Mouse (Mus musculus): ENCODE data around the gene Parvb. TPM values are rescaled to one million over a fixed set of nuclear protein-coding genes. Genes with fewer than 3 reads are reported as not detected.

The Parvb gene
- polyA plus RNA-seq, 1 experiment from 2014 or later = 10.2 TPM

DNA sequence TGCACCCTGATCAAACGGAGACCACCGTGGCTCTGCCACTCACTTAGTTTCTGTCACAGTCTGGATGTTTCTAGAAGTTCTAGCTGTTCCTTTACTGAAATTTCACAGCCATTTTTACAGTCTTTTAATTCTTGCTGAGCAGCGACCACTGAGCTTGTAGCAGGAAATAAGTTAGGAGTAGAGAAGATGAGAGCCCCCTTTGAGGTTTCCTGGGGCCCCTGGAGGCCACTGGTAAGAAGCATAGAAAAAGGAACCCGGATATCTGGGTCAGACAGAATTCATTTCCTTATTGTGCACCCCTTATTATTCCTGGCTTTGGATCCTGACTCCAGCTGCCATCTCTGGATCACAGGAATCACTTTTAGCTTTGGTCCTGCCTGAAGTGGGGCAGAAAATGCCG lies 123.2 kb downstream of the Parvb start:
- no peak for ATAC-seq (ENCODE audit: low FRiP score)
- Histone ChIP-seq H3K4me3 (ENCODE audit: low read depth, low read length) (no peak overlapping the region), H3K9ac (ENCODE audit: low read length) (no peak overlapping the region), H3K9me3 (ENCODE audit: control insufficient read depth, low read length) (no peaks in the 10 kb centered on the region), H3K27ac (ENCODE audit: low read depth, low read length) (no peak overlapping the region), H3K4me1 (ENCODE audit: control insufficient read depth, insufficient read depth, low read length) (no peaks in the 10 kb centered on the region; the same call in 1 of the 2 replicates), H3K36me3 (ENCODE audit: control insufficient read depth, insufficient read depth, low read length) (no peaks in the 10 kb centered on the region), H3K4me2 (no peak overlapping the region), H3K27me3 (ENCODE audit: control insufficient read depth, insufficient read depth, low read length) (no peaks in the 10 kb centered on the region)
- DNase-seq (ENCODE audit: low spot score, missing footprints) = no peak
- 80% methylated on average over 5 of the region's 5 CpGs for whole genome bisulfite sequencing

DNA sequence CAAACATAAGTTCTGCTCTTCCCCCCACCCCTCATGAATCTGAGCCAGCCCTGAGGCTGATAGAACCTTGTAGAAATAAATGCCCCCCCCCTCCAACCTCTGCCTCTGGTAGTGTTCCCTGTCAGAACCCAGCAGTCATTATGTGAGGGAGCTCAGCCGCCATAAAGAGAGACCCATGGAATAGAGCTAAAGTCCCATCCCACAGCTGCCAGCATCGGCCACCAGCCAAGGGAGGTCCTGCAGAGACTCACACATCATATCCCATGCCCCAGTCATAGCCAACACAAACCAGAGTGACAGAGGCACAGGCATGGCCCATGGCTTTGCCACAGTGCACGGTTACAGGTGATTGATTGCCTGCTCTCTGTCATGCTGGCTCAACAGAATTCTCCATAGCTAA lies 132.9 kb downstream of the Parvb start:
- Histone ChIP-seq H3K9me3 (ENCODE audit: control insufficient read depth, low read length) (0 out of 2 replicates have a peak, but pooled peaks cover 3% of the 10 kb centered on the region), H3K4me1 (ENCODE audit: control insufficient read depth, insufficient read depth, low read length) (no peaks in the 10 kb centered on the region), H3K9ac (ENCODE audit: low read length) (no peak overlapping the region), H3K27ac (ENCODE audit: low read depth, low read length) (no peak overlapping the region), H3K4me2 (no peak overlapping the region), H3K36me3 (ENCODE audit: control insufficient read depth, insufficient read depth, low read length) (no peaks in the 10 kb centered on the region), H3K27me3 (ENCODE audit: control insufficient read depth, insufficient read depth, low read length) (no peaks in the 10 kb centered on the region), H3K4me3 (ENCODE audit: low read depth, low read length) (no peak overlapping the region)
- ATAC-seq (ENCODE audit: low FRiP score) (no peak), DNase-seq (ENCODE audit: low spot score, missing footprints) (no peak)
- WGBS = 95% methylated on average over 3 of the region's 3 CpGs

Other genes starting within 250 kb of the Parvb start
- 0.29 TPM in 1 of 2 replicates, not detected in the other for gene Efcab6, start 166.7 kb upstream of the Parvb start, polyA plus RNA-seq (2014; fragmentation: Nextera tagmentation; extraction: Ambion mirVana)
- gene Sult4a1, start 126.3 kb upstream of the Parvb start, polyA plus RNA-seq (2014; fragmentation: Nextera tagmentation; extraction: Ambion mirVana) = 8.7 and 8.9 TPM in 2 replicates
- 0.05 TPM in 1 of 2 replicates, not detected in the other for gene Pnpla5, start 108.9 kb upstream of the Parvb start, polyA plus RNA-seq (2014; fragmentation: Nextera tagmentation; extraction: Ambion mirVana)
- 1.5 and 1.7 TPM in 2 replicates for gene Pnpla3, start 64.2 kb upstream of the Parvb start, polyA plus RNA-seq (2014; fragmentation: Nextera tagmentation; extraction: Ambion mirVana)
- gene Samm50, start 39.8 kb upstream of the Parvb start, polyA plus RNA-seq (2014; fragmentation: Nextera tagmentation; extraction: Ambion mirVana) = 75.9 and 77.4 TPM in 2 replicates
- gene Parvg, start 92.0 kb downstream of the Parvb start, polyA plus RNA-seq (2014; fragmentation: Nextera tagmentation; extraction: Ambion mirVana) = 0.63 and 1.2 TPM in 2 replicates
- gene Shisal1, start 215.1 kb downstream of the Parvb start, polyA plus RNA-seq (2014; fragmentation: Nextera tagmentation; extraction: Ambion mirVana) = 7.8 and 8.3 TPM in 2 replicates

All from midbrain, embryonic 11.5 days (tissue).